Mouse (Mus musculus): ENCODE measurements at regions not wholly inside any gene's neighbourhood (a gene's known extent, or its start where the extent isn't known, plus 50 kb on each side); places are given as distances from the start of the nearest gene placed in this dataset.
A peak's percentile ranks its signal among the peaks of the same experiment; 100 is the strongest.

DNA sequence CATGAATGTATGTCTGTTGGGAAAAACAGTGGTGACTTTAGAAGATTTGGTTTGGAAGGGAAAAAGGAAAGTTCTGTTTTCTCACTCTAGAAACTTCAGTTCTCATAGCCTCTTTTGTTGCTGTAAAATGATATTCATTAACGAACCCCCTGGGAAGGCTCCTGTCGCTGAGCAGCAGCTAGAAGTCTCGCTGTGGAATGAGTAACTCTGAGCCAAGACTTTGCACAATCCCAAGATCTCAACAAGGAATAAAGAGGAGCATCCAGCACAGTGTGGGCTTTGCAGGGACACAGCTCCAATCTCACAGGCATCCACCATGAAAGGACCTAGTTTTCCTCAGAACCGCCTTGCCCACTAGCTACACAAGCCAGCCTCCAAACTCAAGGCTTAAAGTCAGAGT is 233.8 kb upstream of the Pabpc6 start:
- DNase-seq = peak; percentile 21

DNA sequence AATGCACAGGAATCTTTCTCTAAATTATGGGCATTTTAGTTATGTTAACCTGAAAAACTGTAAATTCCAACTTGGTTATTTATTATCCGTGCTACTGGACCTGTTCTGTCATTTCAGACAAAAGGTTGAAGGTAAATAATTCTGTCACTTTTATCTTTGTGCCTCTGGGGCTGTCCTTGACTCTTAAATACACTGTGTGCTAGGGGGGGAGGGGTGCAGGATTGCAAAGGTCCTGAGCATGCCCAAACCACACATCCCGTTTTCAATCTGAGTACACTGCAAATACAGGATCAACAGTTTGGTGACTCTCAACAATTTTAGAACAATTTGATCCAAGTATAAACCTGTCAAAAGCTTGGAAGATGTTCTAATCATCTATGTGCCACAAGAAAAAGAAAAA is 227.4 kb upstream of the Pabpc6 start:
- DNase-seq = no peak

DNA sequence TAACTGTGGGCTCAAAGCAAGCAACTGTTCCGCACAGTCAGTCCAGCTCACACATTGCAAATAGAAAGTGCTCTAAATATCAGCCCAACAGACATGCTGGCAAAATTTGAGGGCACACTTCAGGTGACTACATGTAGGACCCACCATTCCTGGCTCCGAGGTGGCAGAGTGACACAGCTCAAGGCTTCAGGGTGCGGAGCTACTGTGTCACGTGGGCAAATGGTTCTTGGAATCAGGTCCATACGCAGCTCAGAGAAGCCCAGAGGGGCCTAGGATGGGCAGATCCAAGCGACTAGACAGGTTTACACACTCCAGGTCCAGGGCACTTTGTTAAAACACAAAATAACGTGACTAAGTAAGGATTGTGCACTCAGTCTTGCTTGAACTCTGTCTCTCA is 226.2 kb upstream of the Pabpc6 start:
- no peak for DNase-seq

DNA sequence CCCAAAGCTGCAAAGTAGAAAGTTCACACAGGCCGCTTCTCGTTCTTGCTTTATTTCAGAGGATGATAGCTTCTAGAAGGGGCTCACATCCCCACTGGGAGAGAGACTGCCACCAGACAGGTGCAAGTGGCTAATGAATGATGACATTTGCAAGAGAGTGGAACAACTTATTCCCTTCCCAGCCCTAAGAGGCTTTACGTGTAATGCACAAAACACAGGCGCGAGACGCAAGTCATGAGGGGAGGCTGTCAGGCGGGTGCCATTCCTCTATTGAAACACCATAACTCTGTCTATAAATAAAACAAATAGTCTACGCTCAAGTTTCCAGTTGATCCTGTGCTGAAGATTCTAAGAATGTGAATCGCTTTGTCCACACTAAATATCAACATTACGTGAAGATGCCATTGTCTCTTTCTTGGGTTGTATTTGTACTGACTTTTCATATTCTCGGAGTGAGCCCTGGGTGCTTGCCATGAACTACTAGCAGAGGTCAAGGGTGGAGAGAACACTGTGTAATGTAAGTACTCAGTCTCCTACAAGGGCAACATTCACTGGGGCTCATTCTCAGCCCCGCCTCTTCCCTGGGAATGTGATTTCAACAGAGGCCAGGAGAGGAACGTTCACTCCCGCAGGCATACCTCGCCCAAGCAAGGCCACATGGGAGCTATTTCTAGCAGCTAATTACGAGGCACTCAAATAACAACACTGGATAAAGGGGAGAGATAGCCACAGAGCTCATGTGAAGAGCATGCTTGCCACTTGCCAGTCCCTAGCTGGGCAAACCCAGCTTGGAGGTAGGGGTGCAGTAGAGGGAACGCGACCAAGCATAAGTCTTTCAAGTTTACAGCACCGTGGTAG is 225.5 kb upstream of the Pabpc6 start:
- no peak for DNase-seq

DNA sequence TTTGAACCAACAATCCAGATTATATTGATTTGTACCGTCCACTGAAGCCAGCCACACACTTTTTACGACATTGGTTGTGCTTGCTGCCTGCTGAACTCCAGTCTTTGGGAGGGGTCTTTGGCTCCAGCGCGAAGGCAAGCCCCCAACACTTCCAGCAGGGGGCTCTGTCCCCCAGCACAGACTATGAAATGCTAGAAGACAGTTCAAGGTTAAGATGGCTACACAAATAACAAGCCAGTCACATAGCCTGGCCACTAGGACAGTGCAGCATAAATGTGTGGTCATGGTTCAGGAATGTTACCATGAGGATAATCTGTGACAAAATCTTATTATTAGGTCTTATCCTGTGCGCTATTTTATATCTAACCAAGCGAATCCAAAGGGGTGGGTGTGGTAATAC is 224.4 kb upstream of the Pabpc6 start:
- DNase-seq = no peak

DNA sequence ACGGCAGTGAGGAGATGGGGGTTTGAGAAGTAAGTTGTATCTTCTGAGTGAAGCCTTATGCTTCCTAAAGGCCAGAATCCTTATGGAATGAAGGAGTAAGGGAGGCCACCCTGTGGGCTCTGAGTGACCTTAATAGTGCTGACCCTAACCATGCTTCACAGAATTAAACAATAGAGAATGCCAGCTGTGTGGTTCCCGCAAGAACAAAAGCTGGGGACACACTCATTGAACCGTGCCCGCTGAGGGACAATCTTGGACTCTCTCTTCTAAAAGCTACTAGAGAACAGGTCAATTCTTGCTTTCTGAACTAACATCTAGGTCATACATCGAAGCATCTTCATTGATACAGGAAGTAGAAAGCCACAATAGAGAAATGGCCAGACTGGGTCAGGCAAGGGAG is 223.3 kb upstream of the Pabpc6 start:
- no peak for DNase-seq

DNA sequence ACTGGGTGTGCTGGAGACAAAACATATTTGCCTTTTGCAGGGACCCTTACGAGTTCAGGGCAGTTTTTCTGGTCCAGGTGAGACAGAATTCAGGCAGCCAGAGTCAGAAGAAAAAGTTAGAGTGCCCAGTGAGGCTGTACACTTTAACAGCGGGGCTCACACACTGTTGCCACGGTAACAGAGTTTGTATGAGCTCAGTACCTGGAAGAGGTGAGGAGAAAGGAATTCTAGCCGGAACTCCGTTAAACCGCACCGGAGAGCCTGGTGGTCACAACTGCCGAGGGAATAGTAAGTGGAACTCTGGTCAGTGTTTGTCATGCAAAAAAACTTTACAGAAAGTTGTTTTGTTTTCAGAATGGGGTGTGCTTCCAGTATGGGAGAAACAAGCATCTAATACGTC is 222.6 kb upstream of the Pabpc6 start:
- no peak for DNase-seq

DNA sequence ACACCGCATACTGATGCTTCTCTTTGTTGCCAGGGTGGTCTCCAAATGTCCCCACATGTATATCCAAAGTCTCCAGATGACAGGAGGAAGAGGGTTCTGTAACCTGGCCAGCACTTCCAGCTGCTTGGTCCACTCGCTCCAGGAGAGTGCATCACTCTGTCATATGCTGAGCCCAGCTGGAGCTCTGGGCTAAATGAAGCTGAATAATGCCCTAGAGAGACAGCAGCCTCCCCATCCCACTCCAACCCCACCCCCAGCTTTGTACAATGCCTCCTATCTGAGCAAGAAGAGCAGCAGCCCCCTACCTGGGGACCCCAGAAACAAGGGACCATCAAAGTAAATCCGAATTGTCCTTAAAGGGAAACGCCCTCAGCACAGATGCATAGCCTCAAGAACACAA is 219.0 kb upstream of the Pabpc6 start:
- no peak for DNase-seq

DNA sequence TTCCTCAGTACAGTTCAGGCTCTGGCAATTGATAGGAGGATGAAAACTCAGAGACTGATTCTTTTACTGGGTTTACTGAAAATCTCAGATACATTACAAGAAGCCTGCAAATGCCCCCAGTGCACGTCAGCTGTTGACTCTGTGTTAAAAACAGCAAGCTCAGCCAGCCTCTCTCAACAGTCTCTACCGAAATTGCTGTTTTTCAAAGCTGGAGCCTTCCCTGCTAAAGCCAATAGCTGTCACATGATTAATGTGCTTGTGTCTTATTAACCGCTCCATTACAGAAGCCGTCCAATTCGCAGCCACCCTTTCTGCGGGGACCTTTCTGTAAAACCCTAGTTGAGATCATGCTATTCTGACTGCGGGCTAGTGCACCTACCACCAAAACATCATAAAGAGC is 215.6 kb upstream of the Pabpc6 start:
- DNase-seq = no peak

DNA sequence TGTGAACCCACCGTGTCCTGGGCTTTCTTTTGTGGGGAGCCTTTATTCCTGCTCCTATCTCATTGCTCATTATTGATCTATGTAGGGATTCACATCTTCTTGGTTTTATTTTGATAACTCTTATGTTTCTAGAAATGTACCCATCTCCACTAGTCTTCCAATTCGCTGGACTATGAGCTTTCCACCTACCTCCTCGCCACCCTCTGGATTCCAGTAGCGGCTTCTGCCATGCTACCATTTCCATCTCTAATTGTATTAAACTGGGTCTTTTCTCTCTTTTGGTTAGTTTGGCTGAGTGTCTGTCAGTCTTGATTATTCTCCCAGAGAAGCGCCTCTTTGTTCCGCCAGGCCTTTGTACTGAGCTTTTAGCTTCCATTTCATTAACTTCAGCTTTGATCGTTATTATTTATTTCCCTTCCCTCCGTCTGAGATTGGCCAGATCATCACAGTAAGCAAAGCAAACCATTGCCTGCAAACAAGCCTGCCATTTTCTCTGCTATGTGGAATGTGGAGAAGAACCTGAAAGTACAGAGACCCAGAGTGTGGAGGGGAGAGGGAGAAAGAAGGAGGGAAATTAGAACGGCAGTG is 213.2 kb upstream of the Pabpc6 start:
- no peak for DNase-seq

DNA sequence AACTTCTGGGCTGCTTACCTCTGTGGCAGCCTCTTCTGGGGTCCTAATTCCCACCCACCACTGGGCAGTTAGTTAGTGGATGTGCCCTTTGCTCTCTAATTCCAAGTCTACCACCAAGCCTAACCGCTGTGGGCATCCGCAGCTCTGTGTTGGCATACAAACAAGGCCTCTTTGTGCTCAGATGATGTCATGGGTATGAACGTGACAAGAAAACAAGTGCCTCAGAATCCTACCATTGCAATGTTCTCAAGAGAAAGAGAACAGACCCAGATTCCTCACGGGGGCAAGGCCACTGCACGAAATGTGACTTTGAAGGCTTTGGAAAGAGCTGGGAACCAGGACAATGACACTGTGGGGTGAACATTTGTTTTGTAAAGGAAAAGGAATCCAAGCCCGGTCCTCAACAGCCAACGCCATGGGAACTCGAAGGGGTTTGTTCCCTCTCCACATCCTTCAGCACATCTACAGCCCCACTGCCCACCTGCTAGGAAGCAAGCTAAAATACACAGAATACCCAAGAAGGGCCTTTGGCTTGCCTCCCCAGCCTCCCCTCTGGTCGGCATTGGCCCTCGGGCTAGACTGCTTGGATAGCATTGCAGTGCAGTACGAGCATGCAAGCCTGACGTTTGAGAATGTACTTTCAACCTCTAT is 210.2 kb upstream of the Pabpc6 start:
- peak; percentile 26 for DNase-seq

DNA sequence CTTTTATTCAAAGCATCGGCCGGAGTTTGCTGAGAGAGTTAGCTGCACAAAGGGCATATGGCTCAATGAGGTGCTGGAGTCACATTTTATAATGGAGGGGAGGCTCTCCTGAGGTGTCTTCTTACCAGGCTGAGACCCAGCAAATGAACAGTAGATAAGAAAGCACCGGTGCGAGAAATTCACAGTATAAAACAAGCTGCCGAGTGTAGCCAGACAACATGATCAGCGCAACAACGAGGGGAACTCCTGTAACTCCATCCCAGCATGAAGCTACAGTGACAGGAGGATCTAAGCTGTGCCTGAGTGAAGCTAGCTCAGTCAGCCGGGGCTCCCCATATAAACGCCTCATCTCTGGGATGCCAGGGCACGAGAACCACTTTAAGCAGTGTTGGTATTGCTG is 204.2 kb upstream of the Pabpc6 start:
- DNase-seq = no peak

DNA sequence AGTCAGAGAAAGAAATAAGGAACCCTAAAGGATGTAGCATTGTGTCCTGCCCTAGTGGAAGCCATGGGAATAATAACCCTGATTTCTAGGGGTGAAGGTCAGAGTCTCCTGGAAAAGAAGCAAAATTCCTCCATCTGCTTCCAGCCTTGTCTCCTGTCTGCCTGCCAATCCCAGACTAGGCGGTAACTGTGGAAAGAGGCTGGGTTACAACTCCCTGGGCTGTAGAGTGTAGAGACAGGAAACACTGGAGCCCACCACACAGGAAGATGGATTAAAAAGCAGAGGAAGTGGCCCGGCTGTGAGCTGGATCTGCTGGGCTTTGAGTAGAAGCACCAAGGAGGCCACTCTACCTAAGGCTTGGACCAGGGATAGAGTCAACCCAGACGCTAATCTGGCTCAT is 200.7 kb upstream of the Pabpc6 start:
- DNase-seq = no peak

DNA sequence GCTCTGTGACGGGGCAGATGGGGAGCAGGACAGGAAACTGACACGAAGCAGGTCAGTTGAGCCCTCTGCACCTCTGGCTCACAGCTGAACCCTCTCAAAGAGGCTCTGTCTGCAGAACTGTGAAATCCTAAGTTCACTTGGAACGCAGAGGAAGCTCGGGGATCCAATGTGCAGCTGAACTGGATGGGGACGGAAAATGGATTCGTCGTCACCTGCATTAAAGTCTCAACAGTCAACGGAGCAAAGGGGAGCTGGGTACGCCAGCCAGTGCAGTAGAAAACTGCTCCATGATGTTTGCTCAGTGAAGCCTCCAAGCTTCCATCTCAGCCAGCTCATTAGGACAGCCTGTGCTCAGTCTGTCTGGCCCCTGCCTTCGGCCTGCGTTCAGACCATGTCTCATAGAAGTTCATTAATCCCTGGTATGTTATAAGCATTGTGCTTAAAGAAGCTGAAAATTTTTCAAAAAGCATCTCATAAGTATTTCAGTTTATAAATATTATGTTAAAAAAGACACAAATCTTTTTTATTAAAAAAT is 199.3 kb upstream of the Pabpc6 start:
- no peak for DNase-seq

DNA sequence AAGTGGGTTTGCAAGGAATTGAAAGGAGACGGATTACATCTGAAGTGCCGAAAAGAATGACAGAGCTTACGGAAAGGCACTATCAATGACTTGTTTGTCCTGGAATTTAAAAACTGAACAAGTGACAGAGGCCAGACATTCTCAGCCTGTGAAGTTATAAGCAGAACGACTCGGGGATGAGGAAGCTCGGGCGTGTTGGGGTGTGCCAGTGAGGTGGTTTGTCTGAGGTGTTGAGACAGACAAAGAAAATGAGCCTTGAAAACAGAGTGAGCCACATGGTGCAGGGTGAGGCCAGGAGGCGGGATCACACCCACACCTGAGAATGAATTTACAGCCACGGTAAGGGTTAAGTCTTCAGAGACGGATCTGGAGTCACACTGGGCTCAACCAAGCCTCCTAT is 194.7 kb upstream of the Pabpc6 start:
- DNase-seq = no peak

DNA sequence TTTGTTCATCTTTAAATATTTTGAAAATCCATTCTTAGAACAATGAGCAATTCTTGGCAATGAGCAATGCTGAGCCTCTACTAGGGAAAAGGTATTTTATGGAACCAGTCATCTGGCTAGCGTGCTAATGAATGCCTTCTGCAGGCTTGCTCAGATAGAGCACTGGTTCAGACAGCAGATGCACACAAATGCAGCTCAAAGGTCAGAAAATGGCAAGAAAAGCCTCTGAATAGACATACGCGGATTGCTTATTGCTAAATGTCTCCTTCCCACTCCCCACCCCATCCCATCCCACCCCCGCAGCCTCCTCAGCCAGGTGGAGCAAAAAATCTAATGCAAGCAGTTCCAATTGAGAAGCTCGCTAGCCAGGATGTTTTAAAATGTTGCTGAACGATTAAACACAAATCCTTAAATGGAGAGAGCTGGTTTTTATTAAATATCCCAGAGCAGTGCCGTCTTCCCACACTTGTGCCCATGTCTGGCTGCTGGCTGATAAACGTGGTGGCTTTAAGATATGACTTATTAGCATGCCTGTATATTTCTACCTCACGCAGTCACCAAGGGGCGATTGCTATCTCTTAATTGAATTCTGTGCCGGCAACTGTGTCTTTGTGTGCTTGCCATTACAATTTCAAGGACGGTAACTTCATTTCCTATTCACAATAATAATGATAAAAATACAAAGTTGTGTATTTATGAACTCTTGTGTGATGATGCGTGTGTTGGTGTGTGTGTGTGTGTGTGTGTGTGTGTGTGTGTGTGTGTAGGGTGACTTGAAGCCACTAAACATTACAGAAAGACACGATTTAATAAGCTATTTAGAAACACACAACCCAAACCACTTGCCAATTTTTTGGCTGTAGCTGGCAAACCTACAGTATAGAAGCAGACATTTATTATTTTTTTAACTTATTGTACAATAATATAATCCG is 192.7 kb upstream of the Pabpc6 start:
- no peak for DNase-seq

DNA sequence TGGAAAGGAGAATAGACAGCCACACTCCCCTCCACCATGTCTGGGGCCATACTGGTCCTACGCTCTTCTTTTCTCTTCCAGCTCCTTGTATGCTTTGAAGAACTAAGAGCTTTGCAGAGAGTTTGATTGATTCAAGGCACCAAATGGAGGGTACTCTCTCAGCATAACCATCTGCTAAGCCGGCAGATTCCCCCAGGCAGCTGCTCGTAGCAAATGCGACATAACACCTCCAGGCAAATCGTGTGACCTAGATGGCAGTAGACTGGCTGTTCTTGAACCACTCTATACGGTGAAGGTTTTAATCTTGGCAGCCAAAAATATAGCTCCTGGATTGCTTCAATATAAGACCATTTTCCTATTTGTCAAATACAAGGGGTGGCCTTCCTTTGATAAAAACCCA is 191.8 kb upstream of the Pabpc6 start:
- no peak for DNase-seq

DNA sequence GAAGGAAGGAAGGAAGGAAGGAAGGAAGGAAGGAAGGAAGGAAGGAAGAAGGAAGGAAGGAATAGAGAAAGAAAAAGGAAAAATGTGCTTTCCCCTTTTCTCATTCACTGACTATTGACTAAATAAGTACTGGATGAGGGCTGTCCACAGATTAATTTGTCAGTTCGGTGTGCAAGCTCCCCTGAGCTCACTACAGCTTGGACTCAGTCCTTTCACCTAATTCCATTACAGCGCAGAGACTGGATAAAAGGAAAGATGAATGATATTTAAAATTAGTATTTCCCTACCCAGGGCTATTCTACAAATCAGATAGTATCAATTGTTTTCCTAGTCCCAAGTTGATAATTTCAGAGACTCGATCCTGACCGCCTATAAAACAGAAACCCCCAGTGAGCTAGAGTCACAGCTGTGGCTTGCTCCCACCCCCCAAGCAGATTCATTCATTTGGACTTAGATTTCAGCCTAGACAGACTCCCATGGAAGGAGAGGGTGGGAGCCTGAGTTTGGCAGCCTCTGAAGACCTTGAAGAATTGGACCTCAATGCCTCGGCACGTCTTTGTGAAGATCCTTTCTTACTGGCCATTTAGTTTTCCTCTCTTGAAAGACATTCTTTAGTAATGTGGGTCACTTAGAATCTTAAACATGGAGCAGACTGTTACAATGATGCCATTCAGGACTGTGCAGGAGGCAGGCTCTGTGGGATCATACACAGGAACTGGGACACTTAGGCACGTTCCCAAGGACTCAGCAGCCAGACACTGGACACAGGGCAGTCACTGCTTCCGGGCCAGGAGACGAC is 179.2 kb upstream of the Pabpc6 start:
- DNase-seq = peak; percentile 11

DNA sequence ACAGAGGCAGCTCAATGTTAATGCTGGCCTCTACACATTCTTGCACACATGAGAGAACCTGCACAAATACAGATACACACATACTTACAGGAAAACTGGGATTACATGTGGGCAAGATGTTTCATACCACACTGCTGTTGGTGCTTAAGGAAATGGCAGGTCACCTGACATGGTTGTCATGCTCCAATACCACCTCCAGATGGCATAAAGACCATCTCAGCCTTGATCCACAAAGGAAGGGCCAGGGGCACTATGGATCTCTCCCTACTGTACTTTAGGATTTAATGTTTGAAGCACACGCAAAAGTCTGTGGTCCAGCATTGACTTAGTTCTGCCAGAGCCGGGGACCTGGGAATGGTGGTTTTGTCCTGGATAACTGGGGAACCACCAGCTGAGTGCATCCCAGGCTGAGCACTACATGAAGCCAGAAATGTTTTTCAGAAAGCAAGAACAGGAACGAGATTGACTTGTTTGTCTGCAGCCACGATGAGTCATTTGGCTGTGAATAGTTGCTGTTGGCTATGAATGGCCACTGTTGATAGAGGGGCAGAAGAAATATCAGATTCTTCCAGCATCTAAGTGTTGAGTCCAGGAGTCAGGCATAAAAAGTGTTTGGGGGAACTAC is 176.0 kb upstream of the Pabpc6 start:
- peak; percentile 14 for DNase-seq

DNA sequence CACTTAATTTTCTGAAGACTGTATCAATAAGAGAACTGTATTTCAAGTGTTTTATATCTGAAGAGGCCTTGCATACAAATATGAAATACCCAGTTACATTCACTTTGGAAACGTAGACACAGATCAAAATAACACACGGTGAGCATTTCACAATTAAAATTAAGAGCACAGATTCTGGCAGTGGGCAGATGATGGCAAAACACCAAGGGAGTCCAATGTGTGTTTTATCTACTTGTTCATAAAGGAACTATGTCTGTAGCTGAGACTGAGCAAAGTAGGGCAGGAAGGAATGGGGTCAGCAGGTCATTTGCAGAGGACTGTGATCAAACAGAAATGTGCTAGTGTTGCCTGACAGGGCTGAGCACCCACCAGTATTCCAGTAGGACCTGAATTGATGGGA is 171.6 kb upstream of the Pabpc6 start:
- no peak for DNase-seq

DNA sequence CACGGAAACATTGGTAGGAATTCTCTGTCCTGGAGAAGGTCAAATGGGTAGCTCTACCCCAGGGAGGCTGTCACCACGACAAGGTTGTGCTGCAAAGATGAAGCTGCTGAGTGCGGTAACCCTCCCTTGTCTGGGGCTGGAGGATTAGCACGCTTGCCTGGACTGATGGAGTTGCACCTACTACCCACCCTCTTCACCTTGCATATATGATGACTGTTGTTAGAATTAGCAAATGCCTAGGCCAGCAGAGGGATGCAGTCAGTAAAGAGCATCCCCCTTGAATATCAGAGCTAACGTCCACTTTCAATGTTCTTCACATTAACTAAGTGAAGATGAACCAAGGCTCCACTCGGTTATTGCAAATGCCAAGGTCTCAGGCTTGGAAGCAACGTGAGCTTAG is 169.7 kb upstream of the Pabpc6 start:
- DNase-seq = no peak

All from cerebellum, adult 9-11 months (tissue).